Mouse (Mus musculus) midbrain, embryonic 10.5 days (tissue): ENCODE data around the gene Cbarp. TPM values are rescaled to one million over a fixed set of nuclear protein-coding genes. Genes with fewer than 3 reads are reported as not detected.

ENCODE experiments used
- DNase-seq: peaks from one replicate; pipeline ENCODE4 v3.0.0-alpha.2; 2017; ENCODE audit warnings: low spot score
- H3K27ac ChIP-seq: fragments of 300-500 bp; sonication (generic); replicated peaks from 2 replicates; pipeline ENCODE4 v1.5.1; 2016; ENCODE audit warnings: mild to moderate bottlenecking
- H3K27me3 ChIP-seq: fragments of 300-500 bp; sonication (generic); 2 replicates; pipeline ENCODE4 v1.6.1; 2016; ENCODE audit warnings: low read depth, mild to moderate bottlenecking; ENCODE audit not compliant: poor library complexity, severe bottlenecking
- H3K36me3 ChIP-seq: fragments of 300-500 bp; sonication (generic); 2 replicates; pipeline ENCODE4 v1.6.1; 2016; ENCODE audit warnings: mild to moderate bottlenecking, moderate library complexity
- H3K4me1 ChIP-seq: fragments of 300-500 bp; sonication (generic); 2 replicates; pipeline ENCODE4 v1.6.1; 2016
- H3K4me3 ChIP-seq: fragments of 300-500 bp; sonication (generic); 2 replicates; pipeline ENCODE4 v1.5.1; 2016; ENCODE audit warnings: mild to moderate bottlenecking, moderate library complexity
- H3K9me3 ChIP-seq: fragments of 300-500 bp; sonication (generic); replicated peaks from 2 replicates; pipeline ENCODE4 v1.6.1; 2016; ENCODE audit warnings: mild to moderate bottlenecking
- WGBS: fragments of 180-500 bp; shearing (Covaris S2); methylation state at CpG from one replicate; pipeline ENCODE4 v1.1.7; 2016; 5-methylcytosine and 5-hydroxymethylcytosine counted together
- polyA plus RNA-seq: library from polyadenylated mRNA; unstranded; fragments of >200 nt; fragmentation: Nextera tagmentation; extraction: Ambion mirVana; gene quantifications from 2 replicates; pipeline ENCODE4 v1.2.1, GENCODE M21; 2016

Gene Cbarp
- polyA plus RNA-seq, 1 experiment from 2014 or later: 7.8 TPM

DNA sequence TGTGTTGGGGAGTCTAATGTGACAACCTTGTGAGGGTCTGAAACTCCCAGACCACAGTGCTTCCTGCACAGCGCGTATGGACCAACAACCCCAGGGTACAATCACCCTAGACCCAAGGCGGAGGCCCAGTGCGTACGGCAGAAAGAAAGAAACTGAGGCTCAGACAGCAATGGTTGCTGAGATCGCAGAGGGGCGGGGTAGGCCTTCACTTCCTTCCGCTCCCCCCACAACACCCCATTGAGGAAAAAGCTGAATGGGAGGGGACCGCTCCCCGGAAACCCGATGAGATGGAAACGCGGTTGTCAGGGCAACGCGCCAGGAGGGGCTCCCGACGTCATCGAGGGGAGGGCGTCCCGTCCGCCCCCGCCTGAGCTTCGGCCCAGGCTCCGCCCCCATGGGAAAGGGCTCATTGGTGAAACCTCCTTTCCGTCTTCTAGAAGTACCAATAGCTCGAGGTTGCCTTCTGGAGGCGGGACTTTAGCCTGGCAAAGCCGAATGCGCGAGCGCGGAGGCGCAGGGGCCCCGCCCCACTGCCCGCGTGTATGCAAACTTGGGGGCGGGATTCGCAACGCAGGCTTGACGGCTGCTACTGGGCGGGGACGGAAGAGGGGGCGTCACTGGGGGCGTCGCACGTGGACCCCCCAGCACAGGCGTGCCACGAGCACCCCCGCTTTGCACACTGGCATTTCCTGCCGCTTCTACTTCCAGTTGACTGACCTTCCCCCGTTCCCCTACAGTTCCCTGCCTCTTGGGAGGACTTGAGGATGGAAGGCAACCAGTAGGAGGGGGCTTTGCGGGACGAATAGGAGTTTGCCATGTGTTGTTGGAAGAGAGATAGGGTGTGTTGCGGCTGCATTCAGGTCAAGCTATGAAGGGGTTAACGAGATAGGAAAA is 19.2 kb upstream of the Cbarp start:
- WGBS: under 1% methylated on average over 55 of the region's 55 CpGs
- H3K27ac ChIP-seq: peak overlapping the region; percentile 88
- DNase-seq: peak; percentile 97
- H3K4me1 ChIP-seq: peaks cover 98% of the 10 kb centered on the region
- peaks cover 29% of the 10 kb centered on the region for H3K36me3 ChIP-seq
- H3K9me3 ChIP-seq: no peaks in the 10 kb centered on the region
- H3K4me3 ChIP-seq: peak overlapping the region; percentile 51
- H3K27me3 ChIP-seq: peaks cover 9% of the 10 kb centered on the region

DNA sequence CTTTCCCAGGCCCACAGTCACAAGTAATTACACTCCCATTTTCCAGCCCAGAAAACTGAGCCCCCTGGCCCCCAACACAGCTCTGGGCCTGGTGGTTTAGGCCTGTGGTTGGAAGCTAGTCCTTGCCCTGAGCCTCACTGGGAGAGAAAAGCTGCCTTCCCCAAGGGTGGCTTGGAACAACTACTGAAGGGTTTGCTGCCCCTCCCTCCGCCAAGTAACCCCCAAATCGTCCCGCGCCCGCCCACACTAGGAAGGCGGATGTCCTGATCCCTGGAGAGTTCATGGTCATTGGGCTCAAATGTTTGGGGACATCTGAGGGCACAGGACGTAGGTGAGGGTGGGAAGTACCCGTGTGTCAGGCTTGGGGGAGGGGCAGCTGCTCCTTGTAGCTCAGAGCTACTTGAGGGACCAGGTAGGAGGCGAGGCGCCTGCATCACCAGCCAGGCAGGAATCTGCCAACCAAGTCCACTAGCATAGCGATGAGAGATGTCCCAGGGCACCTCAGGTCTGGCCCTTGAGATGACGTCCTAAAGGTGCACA is 18.5 kb upstream of the Cbarp start:
- Histone ChIP-seq H3K27ac (peak overlapping the region; percentile 88), H3K36me3 (peaks cover 36% of the 10 kb centered on the region), H3K4me3 (peak overlapping the region; percentile 51), H3K27me3 (peaks cover 6% of the 10 kb centered on the region), H3K9me3 (no peaks in the 10 kb centered on the region), H3K4me1 (peaks cover 98% of the 10 kb centered on the region)
- WGBS: 12% methylated on average over 12 of the region's 12 CpGs
- no peak for DNase-seq

DNA sequence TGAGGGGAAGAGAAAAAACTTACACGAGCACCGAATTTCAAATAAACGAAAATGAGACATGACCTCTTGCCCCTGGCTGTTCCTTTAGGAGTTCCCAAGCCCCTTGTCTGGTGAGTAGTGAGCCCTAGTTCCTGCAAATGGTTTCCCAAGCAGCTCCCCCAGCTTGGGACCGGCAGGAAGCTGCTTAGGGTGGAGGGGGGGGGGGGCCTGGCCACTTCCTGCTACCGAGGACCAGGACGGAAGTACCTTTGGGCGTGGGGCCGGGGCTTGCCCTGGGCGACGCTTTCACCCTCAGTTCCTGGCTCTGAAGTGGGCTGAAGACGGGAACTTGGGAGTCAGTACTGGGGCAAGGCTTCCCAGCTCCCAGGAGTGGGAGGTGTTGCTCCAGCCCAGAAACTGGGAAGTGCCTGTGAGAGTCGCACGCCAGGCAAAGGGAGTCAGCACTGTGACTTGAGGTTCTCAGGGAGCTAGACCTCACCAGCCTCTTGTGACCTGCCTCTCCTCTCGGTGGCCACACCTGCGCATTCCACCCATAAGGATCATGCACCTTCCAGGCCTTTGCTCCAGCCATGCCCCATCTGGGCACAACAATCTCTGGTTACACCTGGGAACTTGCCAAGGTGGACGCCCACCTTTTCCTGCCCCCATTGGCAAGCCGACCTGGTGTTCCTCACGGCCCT is 17.8 kb upstream of the Cbarp start:
- peak overlapping the region; percentile 88 for H3K27ac ChIP-seq
- no peaks in the 10 kb centered on the region for H3K9me3 ChIP-seq
- peak; percentile 68 for DNase-seq
- H3K4me3 ChIP-seq: peak overlapping the region; percentile 51
- peaks cover 43% of the 10 kb centered on the region for H3K36me3 ChIP-seq
- H3K27me3 ChIP-seq: no peaks in the 10 kb centered on the region
- peaks cover 99% of the 10 kb centered on the region for H3K4me1 ChIP-seq
- 16% methylated on average over 18 of the region's 18 CpGs for WGBS

DNA sequence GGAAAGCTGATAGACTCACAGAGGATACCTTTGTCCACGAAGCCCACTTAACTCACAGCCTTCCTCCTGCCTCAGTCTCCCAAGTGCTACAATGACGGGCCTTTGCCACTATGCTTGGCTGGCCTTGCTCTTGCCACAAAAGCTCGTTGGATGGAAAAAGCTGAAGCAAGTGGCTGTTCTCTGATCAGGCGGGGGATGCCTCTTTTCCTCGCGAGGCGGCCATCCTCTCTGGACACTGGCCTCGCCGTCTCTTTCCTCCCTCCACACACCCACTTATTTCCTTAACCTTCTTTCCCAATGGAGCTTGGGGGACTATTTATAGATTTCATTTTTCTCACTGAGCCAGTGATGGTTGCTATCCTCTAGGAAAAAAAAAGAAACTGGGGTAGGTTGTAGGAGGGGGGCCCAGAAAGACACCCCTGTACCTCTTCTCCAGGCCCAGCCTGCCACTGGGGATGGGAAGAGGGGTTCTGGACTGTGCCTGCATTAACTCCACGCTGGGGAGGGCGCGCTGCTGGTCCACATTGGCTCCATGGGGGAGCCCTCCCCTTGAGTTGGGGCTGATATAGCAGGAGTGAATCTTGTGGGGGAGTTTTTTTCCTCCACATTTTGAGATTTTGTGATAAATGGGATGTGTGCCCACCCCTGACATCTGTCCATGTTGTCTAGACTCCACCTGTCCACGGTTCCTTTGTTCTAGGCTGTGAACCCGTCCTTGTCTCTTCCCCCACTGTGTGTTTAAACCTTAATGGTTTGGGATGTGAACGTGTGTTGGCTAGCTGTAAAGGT is 16.7 kb upstream of the Cbarp start:
- Histone ChIP-seq H3K27ac (peak overlapping the region; percentile 88; the same call in 1 of the 2 replicates), H3K27me3 (no peaks in the 10 kb centered on the region), H3K4me3 (peak overlapping the region; percentile 27; the same call in 1 of the 2 replicates), H3K9me3 (no peaks in the 10 kb centered on the region), H3K4me1 (peaks cover 100% of the 10 kb centered on the region), H3K36me3 (peaks cover 54% of the 10 kb centered on the region)
- 61% methylated on average over 15 of the region's 15 CpGs for WGBS
- DNase-seq: no peak

DNA sequence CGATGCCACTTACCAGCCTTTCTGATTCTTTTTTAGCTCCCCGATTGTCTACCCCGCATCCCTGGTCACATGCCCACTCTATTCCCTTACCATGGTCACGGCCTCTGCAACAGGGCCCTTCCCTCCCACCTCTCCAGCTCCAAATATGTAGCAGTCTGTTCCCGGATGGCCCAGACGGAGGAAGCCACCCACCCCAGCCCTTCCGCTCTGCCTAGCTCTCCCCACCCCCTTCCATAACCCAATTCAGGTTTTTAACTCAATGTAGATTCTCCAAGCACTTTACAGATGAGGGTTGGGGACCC is 16.1 kb upstream of the Cbarp start:
- H3K4me3 ChIP-seq: peak overlapping the region; percentile 27; the same call in 1 of the 2 replicates
- WGBS: 76% methylated on average over 7 of the region's 7 CpGs
- no peaks in the 10 kb centered on the region for H3K9me3 ChIP-seq

DNA sequence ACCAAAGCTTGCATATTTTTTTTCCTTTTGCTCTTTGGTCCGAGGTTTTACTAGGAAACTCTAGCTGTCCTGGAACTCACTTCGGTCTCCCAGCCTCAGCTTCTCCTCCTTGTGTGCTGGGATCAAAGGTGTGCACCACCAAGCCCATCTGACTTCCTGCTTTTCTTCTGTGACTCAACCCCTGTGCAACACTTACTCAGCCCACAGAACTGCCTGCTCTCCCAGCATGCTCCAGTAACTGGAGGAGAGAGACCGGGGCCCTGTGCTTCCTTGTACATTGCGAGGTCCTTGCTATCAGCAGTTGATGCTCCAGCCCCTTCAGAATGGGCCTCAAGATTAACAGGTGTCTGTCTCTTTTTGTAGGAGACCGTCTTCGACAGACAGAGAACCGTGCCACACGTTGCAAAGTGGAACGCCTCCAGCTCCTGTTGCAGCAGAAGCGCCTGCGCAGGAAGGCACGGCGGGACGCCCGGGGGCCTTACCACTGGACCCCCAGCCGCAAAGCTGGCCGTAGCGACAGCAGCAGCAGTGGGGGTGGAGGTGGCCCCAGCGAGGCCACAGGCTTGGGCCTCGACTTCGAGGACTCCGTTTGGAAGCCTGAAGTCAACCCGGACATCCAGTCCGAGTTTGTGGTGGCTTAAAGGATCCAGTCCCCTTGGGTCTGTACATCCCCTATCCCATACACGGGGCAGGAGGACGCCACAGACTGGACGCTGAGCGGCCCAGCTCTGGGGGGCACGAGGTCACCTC is 15.5 kb upstream of the Cbarp start:
- Histone ChIP-seq H3K4me1 (peaks cover 100% of the 10 kb centered on the region), H3K27ac (peak overlapping the region; percentile 19), H3K4me3 (peak overlapping the region; percentile 27; the same call in 1 of the 2 replicates), H3K36me3 (peaks cover 66% of the 10 kb centered on the region), H3K9me3 (no peaks in the 10 kb centered on the region), H3K27me3 (no peaks in the 10 kb centered on the region)
- 91% methylated on average over 29 of the region's 29 CpGs for WGBS
- no peak for DNase-seq

More for the DNA sequence above, 16.1 kb upstream of the Cbarp start:
- no peak for DNase-seq
- Histone ChIP-seq H3K27ac (peak overlapping the region; percentile 19; the same call in 1 of the 2 replicates), H3K4me1 (peaks cover 100% of the 10 kb centered on the region), H3K27me3 (no peaks in the 10 kb centered on the region), H3K36me3 (peaks cover 60% of the 10 kb centered on the region)

DNA sequence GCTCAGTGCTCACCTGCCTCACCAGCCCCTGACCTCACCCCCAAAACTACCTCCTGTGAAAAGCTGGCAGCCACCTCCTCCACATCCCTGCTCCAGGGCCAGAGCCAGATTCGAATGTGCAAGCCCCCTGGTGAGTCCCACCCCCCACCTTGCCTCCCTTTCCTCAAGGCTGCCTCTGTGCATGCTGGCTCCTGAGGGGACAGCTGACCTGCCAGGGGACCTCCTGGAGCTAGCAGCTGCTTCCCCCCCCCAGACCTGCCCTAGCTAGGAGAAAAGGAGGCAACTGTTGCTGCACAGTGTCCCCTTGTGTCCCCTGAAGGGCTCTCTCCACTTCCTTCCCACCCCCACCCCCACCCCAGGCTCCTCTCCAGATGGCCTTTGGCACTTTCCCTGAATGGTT is 14.6 kb upstream of the Cbarp start:
- peak overlapping the region; percentile 99 for H3K4me3 ChIP-seq
- WGBS: 79% methylated on average over 1 of the region's 1 CpGs
- no peak for DNase-seq
- H3K27ac ChIP-seq: 0 out of 2 replicates have a peak overlapping the region, but pooled peaks have one; percentile 23
- no peaks in the 10 kb centered on the region for H3K9me3 ChIP-seq
- H3K27me3 ChIP-seq: no peaks in the 10 kb centered on the region
- H3K4me1 ChIP-seq: peaks cover 91% of the 10 kb centered on the region
- peaks cover 75% of the 10 kb centered on the region for H3K36me3 ChIP-seq

DNA sequence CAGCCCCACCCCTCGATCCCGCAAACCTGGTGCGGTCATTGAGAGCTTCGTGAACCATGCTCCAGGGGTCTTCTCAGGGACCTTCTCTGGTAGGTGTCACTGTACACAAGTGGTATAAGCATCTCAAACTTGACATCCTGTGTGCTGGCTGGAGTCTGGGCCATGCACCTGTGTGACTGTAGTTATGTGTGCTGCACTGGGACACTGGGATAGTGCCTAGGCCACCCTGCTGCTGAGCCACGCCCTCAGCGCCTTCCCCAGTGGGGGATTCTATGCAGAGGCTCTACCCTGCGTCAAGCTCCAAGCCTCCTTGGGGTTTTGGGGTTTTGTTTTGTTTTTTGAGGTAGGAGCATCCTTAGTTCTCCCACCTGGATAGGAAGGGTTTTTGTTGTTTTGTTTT is 13.7 kb upstream of the Cbarp start:
- DNase-seq: no peak
- 93% methylated on average over 7 of the region's 7 CpGs for WGBS
- peak overlapping the region; percentile 99 for H3K4me3 ChIP-seq
- H3K27ac ChIP-seq: peak overlapping the region; percentile 100; the same call in 1 of the 2 replicates
- H3K36me3 ChIP-seq: peaks cover 81% of the 10 kb centered on the region
- H3K9me3 ChIP-seq: no peaks in the 10 kb centered on the region
- H3K4me1 ChIP-seq: peaks cover 82% of the 10 kb centered on the region
- H3K27me3 ChIP-seq: no peaks in the 10 kb centered on the region

DNA sequence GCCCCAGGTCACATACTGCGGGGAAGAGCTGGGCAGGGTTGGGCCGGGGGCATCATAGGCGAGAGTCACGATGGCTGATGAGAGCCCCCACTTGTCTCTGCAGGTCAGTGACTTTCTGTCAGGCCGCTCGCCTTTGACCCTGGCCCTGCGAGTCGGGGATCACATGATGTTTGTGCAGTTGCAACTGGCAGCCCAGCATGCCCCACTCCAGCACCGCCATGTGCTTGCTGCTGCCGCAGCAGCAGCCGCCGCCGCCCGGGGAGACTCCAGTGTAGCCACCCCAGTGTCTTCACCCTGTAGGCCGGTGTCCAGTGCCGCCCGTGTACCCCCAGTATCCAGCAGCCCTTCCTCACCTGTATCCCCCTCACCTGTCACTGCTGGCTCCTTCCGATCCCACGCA is 13.1 kb upstream of the Cbarp start:
- Histone ChIP-seq H3K4me3 (peak overlapping the region; percentile 99), H3K9me3 (no peaks in the 10 kb centered on the region), H3K4me1 (peaks cover 75% of the 10 kb centered on the region), H3K27ac (peak overlapping the region; percentile 100), H3K36me3 (peaks cover 81% of the 10 kb centered on the region), H3K27me3 (no peaks in the 10 kb centered on the region)
- DNase-seq: no peak
- WGBS: 85% methylated on average over 19 of the region's 19 CpGs

DNA sequence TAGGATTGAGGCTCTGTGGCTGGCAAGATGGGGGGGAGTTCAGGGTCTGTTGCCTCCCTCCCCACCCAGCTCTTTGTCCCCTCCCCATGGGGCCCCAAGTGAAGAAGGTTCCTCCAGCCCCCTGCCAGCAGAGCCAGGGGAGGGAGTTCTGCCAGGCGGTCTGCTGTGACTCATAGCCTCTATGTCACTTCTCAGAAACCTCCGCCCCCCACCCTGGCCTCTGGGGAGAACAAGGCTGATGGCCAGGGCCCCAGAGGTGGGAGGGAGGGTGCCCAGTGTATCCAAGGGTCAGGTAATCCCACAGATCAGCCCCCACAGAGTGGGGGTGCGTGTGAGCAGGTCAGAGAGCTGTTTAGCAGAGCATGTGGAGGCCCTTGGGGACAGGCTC is 12.2 kb upstream of the Cbarp start:
- no peaks in the 10 kb centered on the region for H3K27me3 ChIP-seq
- DNase-seq: no peak
- peak overlapping the region; percentile 100 for H3K27ac ChIP-seq
- H3K4me3 ChIP-seq: peak overlapping the region; percentile 99
- no peaks in the 10 kb centered on the region for H3K9me3 ChIP-seq
- WGBS: 52% methylated on average over 3 of the region's 3 CpGs
- peaks cover 73% of the 10 kb centered on the region for H3K4me1 ChIP-seq
- H3K36me3 ChIP-seq: peaks cover 81% of the 10 kb centered on the region

DNA sequence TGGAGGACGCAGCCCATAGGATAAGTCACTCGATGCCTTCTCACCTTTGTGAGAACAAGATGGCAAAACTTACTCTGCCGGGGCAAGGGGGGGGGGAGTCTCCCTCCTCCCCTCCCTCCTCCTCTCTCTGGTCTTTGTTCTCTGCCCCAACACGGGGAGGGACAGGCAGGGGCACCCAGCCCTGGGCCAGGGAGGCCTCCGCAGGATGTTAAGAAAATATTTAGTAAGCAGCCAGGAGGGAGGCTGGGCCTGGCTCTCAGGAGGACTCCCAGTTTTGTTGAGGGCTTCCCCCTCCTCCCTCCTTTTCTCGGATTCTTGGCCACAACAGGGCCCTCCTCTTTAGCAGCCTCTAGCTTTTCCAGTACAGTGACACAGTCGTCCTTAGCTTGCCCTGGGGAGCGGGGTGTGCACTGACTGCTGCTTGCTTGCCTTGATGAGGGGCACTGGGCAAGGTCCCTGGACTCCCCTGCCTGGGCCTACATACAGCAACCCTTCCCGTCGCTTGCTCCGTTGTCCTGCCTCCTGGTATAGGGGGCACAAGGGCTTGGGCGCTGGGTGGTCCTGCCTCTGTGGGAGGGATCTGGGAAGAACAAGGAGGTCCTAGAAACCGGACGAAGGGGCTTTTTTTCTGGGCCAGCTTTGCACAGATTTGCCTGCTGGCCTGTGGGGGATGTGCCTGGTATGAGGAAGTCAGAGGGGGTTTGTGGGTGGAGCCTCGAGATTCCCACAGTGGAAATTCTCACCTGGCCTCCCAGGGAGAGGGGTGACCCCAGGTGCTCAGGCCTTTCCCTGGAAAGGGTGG is 11.6 kb upstream of the Cbarp start:
- 10% methylated on average over 15 of the region's 15 CpGs for WGBS
- peaks cover 77% of the 10 kb centered on the region for H3K36me3 ChIP-seq
- peak overlapping the region; percentile 99 for H3K4me3 ChIP-seq
- peak; percentile 44 for DNase-seq
- H3K27me3 ChIP-seq: no peaks in the 10 kb centered on the region
- peaks cover 73% of the 10 kb centered on the region for H3K4me1 ChIP-seq
- no peaks in the 10 kb centered on the region for H3K9me3 ChIP-seq
- H3K27ac ChIP-seq: peak overlapping the region; percentile 100
